Mouse (Mus musculus) testis, postnatal 10 days (tissue): ENCODE measurements at regions not wholly inside any gene's neighbourhood (a gene's known extent, or its start where the extent isn't known, plus 50 kb on each side); places are given as distances from the start of the nearest gene placed in this dataset.
A peak's percentile ranks its signal among the peaks of the same experiment; 100 is the strongest.
"Not testable (repeated sequence)": the region's sequence is repeated elsewhere in the genome, so short reads cannot be mapped to it uniquely, and the experiment has no call there.

Source experiments
- DNase-seq: peaks from one replicate; pipeline ENCODE4 v3.0.0; 2021; ENCODE audit warnings: low spot score

GRCm38 (mm10) chr12:17852138-17852537, 161.5 kb downstream of the Hpcal1 start:
- peak; percentile 82 for DNase-seq

GRCm38 (mm10) chr12:17872491-17872890, 181.8 kb downstream of the Hpcal1 start:
- not testable (repeated sequence) for DNase-seq

GRCm38 (mm10) chr12:17881371-17882116, 190.9 kb downstream of the Hpcal1 start:
- peak; percentile 88 for DNase-seq

- peak; percentile 46 for DNase-seq
Measured at GRCm38 (mm10) chr12:17882117-17883116, 191.8 kb downstream of the Hpcal1 start.

- DNase-seq = not testable (repeated sequence)
Measured at GRCm38 (mm10) chr12:17891663-17892310, 201.1 kb downstream of the Hpcal1 start.

GRCm38 (mm10) chr12:17913058-17913457, 222.4 kb downstream of the Hpcal1 start:
- DNase-seq = not testable (repeated sequence)
